Mouse (Mus musculus): ENCODE measurements at regions not wholly inside any gene's neighbourhood (a gene's known extent, or its start where the extent isn't known, plus 50 kb on each side); places are given as distances from the start of the nearest gene placed in this dataset.

GRCm38 (mm10) chr8:34562278-34562677 lies 450.7 kb upstream of the Gm10131 start:
- H3K4me3 ChIP-seq (ENCODE audit: control insufficient read depth in 1 of 2, insufficient read depth in 1 of 2, low read depth in 2 of 2, low read length in 2 of 2): no peak overlapping the region
- no peak overlapping the region for H3K9ac ChIP-seq (ENCODE audit: control insufficient read depth, low read depth, low read length, poor library complexity, severe bottlenecking)
- H3K27me3 ChIP-seq (ENCODE audit: control insufficient read depth in 1 of 2, insufficient read depth in 2 of 2, low read length in 2 of 2): no peaks in the 10 kb centered on the region
- TF ChIP-seq ZC3H11A (IDR thresholded peaks at IDR 0.05; ENCODE audit: low read depth, low read length) (no peak), MYC (IDR thresholded peaks at IDR 0.05; ENCODE audit: low read depth, low read length) (no peak), JUND (IDR thresholded peaks at IDR 0.05; ENCODE audit: low read depth, low read length) (no peak), BHLHE40 (IDR thresholded peaks at IDR 0.05; ENCODE audit: borderline replicate concordance, low read depth, low read length) (no peak), POLR2AphosphoS2 (IDR thresholded peaks at IDR 0.05; ENCODE audit: low read length) (no peak), EP300 (IDR thresholded peaks at IDR 0.05; ENCODE audit: low read depth in 1 of 2, low read length in 2 of 2) (no peak), RCOR1 (IDR thresholded peaks at IDR 0.05; ENCODE audit: low read depth, low read length) (no peak), MAZ (IDR thresholded peaks at IDR 0.05; ENCODE audit: low read depth, low read length) (no peak), E2F4 (IDR thresholded peaks at IDR 0.05; ENCODE audit: borderline replicate concordance, low read depth, low read length) (no peak), ZKSCAN1 (IDR thresholded peaks at IDR 0.05; ENCODE audit: low read depth, low read length) (no peak), CHD1 (IDR thresholded peaks at IDR 0.05; ENCODE audit: low read depth, low read length) (no peak), KAT2A (conservative IDR thresholded peaks at IDR 0.05; ENCODE audit: low read depth, low read length) (no peak), POLR2AphosphoS5 (IDR thresholded peaks at IDR 0.05; ENCODE audit: borderline replicate concordance, low read depth, low read length) (no peak), ZNF384 (IDR thresholded peaks at IDR 0.05; ENCODE audit: low read depth, low read length) (no peak), NRF1 (IDR thresholded peaks at IDR 0.05; ENCODE audit: insufficient read depth, low read depth, low read length, poor library complexity, severe bottlenecking) (no peak), USF2 (IDR thresholded peaks at IDR 0.05; ENCODE audit: borderline replicate concordance in 1 of 2, insufficient read depth in 1 of 2, low read depth in 1 of 2, low read length in 2 of 2) (no peak), TCF12 (IDR thresholded peaks at IDR 0.05; ENCODE audit: low read depth, low read length) (no peak)
- H3K36me3 ChIP-seq (ENCODE audit: control insufficient read depth in 1 of 2, insufficient read depth in 2 of 2, low read length in 2 of 2): no peaks in the 10 kb centered on the region
- no peak overlapping the region for H3K27ac ChIP-seq (ENCODE audit: control insufficient read depth, low read depth, low read length)
- H3K9me3 ChIP-seq (replicated peaks; ENCODE audit: insufficient read depth, low read length): no peaks in the 10 kb centered on the region
- no peaks in the 10 kb centered on the region for H3K4me1 ChIP-seq (ENCODE audit: control insufficient read depth in 1 of 2, insufficient read depth in 2 of 2, low read length in 2 of 2)
- no peak for DNase-seq (ENCODE audit: low read depth, low spot score)
- H3K79me2 ChIP-seq (ENCODE audit: control insufficient read depth, insufficient read depth, low read length, poor library complexity): no peaks in the 10 kb centered on the region

DNA sequence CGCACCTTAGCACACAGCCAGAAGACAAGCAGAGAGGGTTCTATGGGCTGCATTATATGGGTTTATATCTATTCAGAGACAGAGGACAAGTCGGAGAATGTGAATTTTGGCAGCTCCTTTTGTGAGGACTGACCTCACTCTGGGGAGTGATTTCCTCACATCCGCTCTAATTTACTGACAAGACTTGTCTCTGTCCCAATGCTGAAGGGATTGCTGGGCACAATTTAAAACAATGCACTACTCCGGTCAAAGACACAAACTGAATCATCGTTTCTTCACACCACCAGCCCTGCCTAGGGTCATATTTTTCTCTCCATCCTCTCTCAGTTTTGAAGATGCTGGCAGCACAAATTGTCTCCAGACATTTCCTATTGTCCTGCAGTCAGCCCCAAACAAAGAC lies 438.2 kb upstream of the Gm10131 start:
- Histone ChIP-seq H3K4me3 (ENCODE audit: control insufficient read depth in 1 of 2, insufficient read depth in 1 of 2, low read depth in 2 of 2, low read length in 2 of 2) (no peak overlapping the region), H3K4me1 (ENCODE audit: control insufficient read depth in 1 of 2, insufficient read depth in 2 of 2, low read length in 2 of 2) (no peaks in the 10 kb centered on the region), H3K27me3 (ENCODE audit: control insufficient read depth in 1 of 2, insufficient read depth in 2 of 2, low read length in 2 of 2) (no peaks in the 10 kb centered on the region), H3K79me2 (ENCODE audit: control insufficient read depth, insufficient read depth, low read length, poor library complexity) (no peaks in the 10 kb centered on the region), H3K9me3 (replicated peaks; ENCODE audit: insufficient read depth, low read length) (no peaks in the 10 kb centered on the region), H3K9ac (ENCODE audit: control insufficient read depth, low read depth, low read length, poor library complexity, severe bottlenecking) (no peak overlapping the region), H3K36me3 (ENCODE audit: control insufficient read depth in 1 of 2, insufficient read depth in 2 of 2, low read length in 2 of 2) (no peaks in the 10 kb centered on the region), H3K27ac (ENCODE audit: control insufficient read depth, low read depth, low read length) (no peak overlapping the region)
- no peak for DNase-seq (ENCODE audit: low read depth, low spot score)
- TF ChIP-seq EP300 (IDR thresholded peaks at IDR 0.05; ENCODE audit: low read depth in 1 of 2, low read length in 2 of 2) (no peak), MAX (IDR thresholded peaks at IDR 0.05; ENCODE audit: low read length) (no peak), KAT2A (conservative IDR thresholded peaks at IDR 0.05; ENCODE audit: low read depth, low read length) (no peak), ETS1 (IDR thresholded peaks at IDR 0.05; ENCODE audit: low read depth, low read length) (no peak), POLR2AphosphoS5 (IDR thresholded peaks at IDR 0.05; ENCODE audit: borderline replicate concordance, low read depth, low read length) (no peak), TCF12 (IDR thresholded peaks at IDR 0.05; ENCODE audit: low read depth, low read length) (no peak), BHLHE40 (IDR thresholded peaks at IDR 0.05; ENCODE audit: borderline replicate concordance, low read depth, low read length) (no peak), GATA1 (IDR thresholded peaks at IDR 0.05; ENCODE audit: low read depth, low read length) (no peak)

Data from MEL (cell line).